Mouse (Mus musculus) macrophage (primary cell): ENCODE data around the gene Cul1. TPM values are rescaled to one million over a fixed set of nuclear protein-coding genes. Genes with fewer than 3 reads are reported as not detected.
A peak's percentile ranks its signal among the peaks of the same experiment; 100 is the strongest.
"Not testable (repeated sequence)": the region's sequence is repeated elsewhere in the genome, so short reads cannot be mapped to it uniquely, and the experiment has no call there.

Source experiments
- H3K27ac ChIP-seq: fragments of 350-480 bp; formaldehyde crosslinking; 2 replicates; pipeline ENCODE4 v1.9.0; 2021
- H3K36me3 ChIP-seq: fragments of 350-480 bp; formaldehyde crosslinking; 2 replicates; pipeline ENCODE4 v1.9.0; 2021; ENCODE audit errors: inconsistent target
- H3K4me3 ChIP-seq: fragments of 350-480 bp; formaldehyde crosslinking; 2 replicates; pipeline ENCODE4 v1.9.0; 2021; ENCODE audit errors: inconsistent target
- H3K79me2 ChIP-seq: fragments of 350-480 bp; formaldehyde crosslinking; 2 replicates; pipeline ENCODE4 v1.9.0; 2021; ENCODE audit errors: inconsistent target
- WGBS: methylation state at CpG from one replicate; pipeline ENCODE4 v1.1.7; 2026; ENCODE audit warnings: inconsistent platforms; ENCODE audit not compliant: missing documents; 5-methylcytosine and 5-hydroxymethylcytosine counted together
- polyA plus RNA-seq: library from polyadenylated mRNA; stranded (reverse); fragments of 250-400 nt; gene quantifications from 3 replicates; pipeline ENCODE4 v1.2.4, GENCODE M21; 2018; ENCODE audit warnings: inconsistent platforms
- total RNA-seq, 78 experiments: library from RNA; depleted of rRNA; stranded (reverse); fragments of 250-400 nt; gene quantifications; 1 replicate in 9 of 78; 2 replicates in 24 of 78; 3 replicates in 43 of 78; 4 replicates in 2 of 78; pipeline ENCODE4 v1.2.4; 2018; ENCODE audit warnings: inconsistent platforms in 56 of 78

Cul1 gene
- total RNA-seq (2018; cell fraction: chromatin; rRNA removed) = 100 to 1,000 TPM in 23 of 26 experiments, 10 to 100 TPM in 3; 86.6 to 185 (median 125) TPM
- 10 to 100 TPM; 44.3 to 61.0 (median 51.2) TPM for total RNA-seq (2018; cell fraction: cytosol; rRNA removed)
- total RNA-seq (2018; cell fraction: nucleus; rRNA removed) = 100 to 1,000 TPM in 1 of 26 experiments, 10 to 100 TPM in 25; 54.5 to 115 (median 71.5) TPM
- polyA plus RNA-seq = 55.5 to 90.7 TPM (median 67.9 TPM) in 3 replicates

DNA sequence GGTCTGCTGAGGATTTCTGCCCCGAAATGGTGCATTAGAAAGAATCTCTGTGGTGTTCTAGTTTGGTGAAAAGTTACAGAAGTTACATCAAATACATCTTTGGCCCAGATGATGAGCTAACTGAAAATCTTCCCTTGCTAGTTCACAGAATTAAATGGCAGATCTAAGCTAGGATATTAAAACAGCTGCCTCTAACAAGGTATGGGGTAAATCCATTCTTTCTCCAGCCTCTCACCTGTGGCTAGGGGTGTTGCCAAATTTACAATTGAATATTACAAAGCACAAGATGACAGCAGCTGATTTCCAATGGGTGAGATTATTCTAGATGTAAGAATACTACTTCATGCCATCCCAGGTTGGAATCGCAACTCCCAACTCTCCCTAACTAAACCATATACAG is at the start of gene Cul1:
Gene Cul1 (plus strand): TSS at position 301 of the 400 bp plus-strand sequence.
- peaks cover 32% of the 10 kb centered on the region for H3K79me2 ChIP-seq
- 39% methylated on average over 2 of the region's 2 CpGs for WGBS
- H3K27ac ChIP-seq = no peak within 1 kb of the TSS
- no peaks in the 10 kb centered on the region for H3K36me3 ChIP-seq
- peak within 1 kb of the TSS; percentile 43 for H3K4me3 ChIP-seq

DNA sequence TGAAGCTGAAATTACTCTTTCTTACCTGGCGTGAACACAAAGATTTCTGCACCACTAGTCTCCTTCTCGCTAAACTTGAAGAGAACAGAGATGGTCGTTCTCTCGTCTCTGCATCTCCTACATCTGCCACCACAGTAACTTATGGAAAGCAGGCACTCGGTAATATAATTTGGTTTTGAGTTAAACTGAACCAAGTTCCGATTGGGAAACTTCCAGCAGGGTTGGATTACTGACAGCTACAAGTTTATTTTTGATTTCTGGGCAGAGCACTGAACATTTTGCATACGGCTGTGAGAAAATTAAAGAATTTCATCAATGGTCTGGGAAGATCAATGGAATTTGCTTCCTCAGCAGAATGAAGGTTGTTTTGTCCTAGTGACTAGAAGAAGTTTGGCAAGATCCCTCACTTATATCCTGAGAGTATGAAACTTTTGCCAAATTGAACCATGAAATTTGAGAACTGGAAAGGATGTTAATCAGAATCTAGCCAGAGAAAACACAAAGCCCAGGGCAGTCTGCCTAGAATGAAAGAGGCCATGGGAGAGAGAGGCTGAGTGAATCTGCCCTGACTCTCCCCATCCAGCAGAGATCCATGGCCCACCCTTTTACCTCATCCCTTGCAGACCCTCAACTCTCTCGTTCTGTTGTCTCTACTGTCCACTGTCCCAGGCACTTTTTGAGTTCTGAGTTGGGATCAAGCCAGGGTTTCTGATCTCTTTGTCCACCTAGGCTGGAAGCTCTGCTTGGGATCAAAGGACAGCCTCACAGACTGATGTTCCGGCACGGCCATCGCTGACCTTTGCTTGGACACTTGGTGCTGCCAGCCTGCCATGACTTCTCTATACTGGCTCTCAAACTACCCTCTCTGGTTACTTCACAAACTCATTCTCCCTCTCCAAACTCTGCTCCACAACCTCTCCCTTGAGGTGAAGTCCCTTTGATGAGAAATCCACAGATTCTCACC is 48.5 kb upstream of the Cul1 start:
- H3K27ac ChIP-seq = no peak overlapping the region
- WGBS = 95% methylated on average over 11 of the region's 11 CpGs
- H3K36me3 ChIP-seq = no peaks in the 10 kb centered on the region
- H3K79me2 ChIP-seq = no peaks in the 10 kb centered on the region
- H3K4me3 ChIP-seq = no peak overlapping the region

DNA sequence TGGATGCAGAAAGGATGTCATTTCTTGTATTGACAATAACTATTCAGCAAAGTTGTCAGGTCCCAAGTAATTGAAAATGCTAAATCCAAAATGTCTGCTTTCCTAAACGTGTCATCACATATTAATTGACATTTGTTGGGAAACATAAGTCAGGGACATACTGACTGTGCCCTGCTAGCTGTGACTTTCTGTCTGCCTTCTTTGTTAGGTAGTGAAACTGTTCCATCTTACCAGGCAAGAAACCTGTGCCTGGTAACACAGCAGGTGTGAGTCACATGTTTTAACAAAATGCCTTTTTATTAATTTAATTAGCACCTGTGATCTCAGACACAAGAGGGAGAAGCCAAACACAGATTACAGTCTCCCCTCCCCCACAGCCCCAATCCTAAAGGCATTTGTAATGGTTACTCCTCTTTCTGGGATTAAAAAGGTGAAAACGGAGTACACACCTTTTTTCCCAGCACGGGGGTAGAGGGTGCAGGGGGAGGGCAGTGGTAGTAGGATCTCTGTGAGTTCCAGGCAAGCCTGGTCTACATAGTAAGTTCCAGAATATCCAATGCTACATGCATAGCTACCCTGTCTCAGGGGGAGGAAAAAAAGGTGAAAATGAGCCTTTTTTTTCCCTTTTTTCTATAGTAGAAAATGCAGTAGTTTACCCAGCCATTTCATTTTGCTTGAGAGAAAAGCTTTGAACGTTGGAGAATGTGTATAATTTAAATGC is 40.2 kb upstream of the Cul1 start:
- Histone ChIP-seq H3K79me2 (no peaks in the 10 kb centered on the region), H3K4me3 (no peak overlapping the region), H3K36me3 (no peaks in the 10 kb centered on the region), H3K27ac (no peak overlapping the region)
- 81% methylated on average over 4 of the region's 4 CpGs for WGBS

DNA sequence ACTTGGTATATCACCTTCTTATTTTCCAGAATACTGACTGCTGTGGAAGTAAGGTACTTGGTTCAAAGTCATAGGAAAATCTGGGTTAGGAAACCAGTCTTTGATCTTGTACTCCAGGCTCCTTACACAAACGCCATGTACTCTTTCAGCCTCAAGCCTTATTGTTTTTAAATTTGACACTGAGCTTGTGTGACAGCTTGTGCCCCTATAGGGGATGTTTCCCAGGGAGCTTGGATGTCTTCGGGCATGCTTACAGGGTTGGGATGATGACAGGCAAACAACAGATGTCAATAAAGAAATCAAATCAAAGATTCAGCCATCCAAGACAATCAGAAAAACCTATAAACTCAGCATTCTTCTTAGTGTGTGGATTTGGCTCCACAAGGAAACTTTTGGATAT is 39.5 kb upstream of the Cul1 start:
- Histone ChIP-seq H3K36me3 (no peaks in the 10 kb centered on the region), H3K27ac (no peak overlapping the region), H3K79me2 (no peaks in the 10 kb centered on the region), H3K4me3 (no peak overlapping the region)
- 88% methylated on average over 2 of the region's 2 CpGs for whole genome bisulfite sequencing

DNA sequence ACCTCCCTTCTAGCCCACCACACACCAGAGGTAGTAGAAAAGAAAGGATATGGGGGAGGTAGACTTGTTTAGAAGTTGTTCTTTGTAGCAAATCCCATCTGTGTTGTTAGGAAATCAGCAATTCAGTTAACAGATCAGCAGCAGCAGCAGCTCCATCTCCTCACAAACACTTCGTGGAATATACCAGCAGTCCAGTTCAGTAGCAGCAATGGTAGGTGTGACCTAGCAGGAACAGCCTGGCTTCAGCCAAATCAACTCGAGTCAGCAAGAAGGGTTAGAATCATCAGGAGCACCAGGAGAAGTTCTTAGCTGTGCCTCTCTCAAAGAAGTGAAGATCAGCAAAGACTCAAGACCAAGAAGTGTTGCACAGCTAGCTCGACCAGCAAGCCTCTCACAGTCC is 34.5 kb upstream of the Cul1 start:
- no peaks in the 10 kb centered on the region for H3K36me3 ChIP-seq
- no peak overlapping the region for H3K27ac ChIP-seq
- WGBS = 84% methylated on average over 3 of the region's 3 CpGs
- H3K79me2 ChIP-seq = no peaks in the 10 kb centered on the region
- no peak overlapping the region for H3K4me3 ChIP-seq

DNA sequence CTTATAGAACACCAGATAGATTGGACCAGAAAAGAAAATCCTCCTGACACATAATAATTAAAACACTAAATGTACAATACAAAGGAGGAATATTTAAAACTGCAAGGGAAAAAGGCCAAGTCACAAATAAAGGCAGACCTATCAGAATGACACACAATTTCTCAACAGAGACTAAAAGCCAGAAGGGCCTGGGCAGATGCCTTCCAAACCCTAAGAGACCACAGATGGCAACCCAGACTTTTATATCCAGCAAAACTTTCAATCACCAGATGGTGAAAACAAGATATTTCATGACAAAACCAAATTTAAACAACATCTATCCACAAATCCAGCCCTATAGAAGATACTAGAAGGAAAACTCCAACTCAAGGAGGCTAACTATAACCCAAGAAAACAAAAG is 33.0 kb upstream of the Cul1 start:
- Histone ChIP-seq H3K4me3 (no peak overlapping the region), H3K79me2 (no peaks in the 10 kb centered on the region), H3K27ac (no peak overlapping the region), H3K36me3 (no peaks in the 10 kb centered on the region)

DNA sequence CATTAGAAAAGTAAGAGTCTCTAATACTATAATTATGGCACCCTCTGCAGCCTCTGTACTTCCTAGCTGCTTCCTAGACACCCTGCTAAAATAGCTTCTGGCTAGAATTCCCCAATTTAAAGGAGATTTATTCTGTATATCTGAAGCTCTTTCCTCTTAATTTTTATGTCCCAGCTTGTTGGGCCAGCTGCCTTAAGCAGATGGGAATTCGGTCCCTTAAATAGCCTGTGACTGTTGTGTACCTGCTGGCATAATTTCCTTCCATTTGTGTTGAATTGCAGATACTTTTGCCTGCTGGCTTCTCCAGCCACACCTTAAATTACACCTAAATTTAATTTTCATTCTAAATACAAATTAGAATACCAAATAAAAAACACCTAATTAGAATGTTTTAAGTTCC is 32.0 kb upstream of the Cul1 start:
- H3K27ac ChIP-seq = no peak overlapping the region
- H3K79me2 ChIP-seq = no peaks in the 10 kb centered on the region
- no peaks in the 10 kb centered on the region for H3K36me3 ChIP-seq
- WGBS = 100% methylated on average over 1 of the region's 1 CpGs
- no peak overlapping the region for H3K4me3 ChIP-seq

DNA sequence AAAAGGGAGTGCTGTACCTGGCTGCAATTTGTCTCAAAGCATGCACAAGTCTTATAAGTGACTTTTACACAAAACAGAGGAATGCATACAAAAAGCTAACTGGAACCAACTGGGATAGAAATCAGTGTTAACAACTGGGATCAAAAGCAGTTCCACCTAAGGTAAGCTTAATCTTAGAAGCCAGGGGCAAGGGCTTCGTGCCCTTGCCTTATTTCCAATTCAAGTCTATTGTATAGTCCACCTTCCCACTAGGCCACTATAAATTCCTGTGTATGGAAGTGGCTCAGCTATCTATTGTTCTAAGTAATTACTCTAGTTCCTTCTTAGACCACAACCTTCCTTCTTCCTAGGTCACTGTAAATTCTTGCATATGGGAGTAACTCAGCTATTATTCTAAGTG is 27.1 kb upstream of the Cul1 start:
- Histone ChIP-seq H3K79me2 (no peaks in the 10 kb centered on the region), H3K4me3 (no peak overlapping the region), H3K36me3 (no peaks in the 10 kb centered on the region), H3K27ac (no peak overlapping the region)
- WGBS = 87% methylated on average over 1 of the region's 1 CpGs

DNA sequence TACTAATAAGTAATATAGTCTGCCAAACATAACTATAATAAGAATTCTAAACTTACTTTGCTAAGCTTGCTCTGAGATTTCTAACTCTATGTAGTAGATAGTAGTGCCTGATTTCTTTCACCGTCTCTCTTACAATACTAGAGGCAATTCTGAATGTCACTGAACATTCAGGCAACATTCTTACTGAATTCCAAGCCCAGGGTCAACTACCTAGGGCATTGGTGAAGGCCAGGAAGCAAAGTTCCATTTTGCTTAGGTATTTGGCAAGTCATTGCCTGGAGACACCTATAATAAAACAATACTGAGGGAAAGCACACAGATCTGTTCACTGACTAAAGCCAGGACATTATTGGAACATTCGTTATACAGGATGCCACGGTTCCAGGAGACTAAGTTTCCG is 26.6 kb upstream of the Cul1 start:
- not testable (repeated sequence) for H3K36me3 ChIP-seq, H3K27ac ChIP-seq, H3K79me2 ChIP-seq, H3K4me3 ChIP-seq
- WGBS = 97% methylated on average over 4 of the region's 4 CpGs

DNA sequence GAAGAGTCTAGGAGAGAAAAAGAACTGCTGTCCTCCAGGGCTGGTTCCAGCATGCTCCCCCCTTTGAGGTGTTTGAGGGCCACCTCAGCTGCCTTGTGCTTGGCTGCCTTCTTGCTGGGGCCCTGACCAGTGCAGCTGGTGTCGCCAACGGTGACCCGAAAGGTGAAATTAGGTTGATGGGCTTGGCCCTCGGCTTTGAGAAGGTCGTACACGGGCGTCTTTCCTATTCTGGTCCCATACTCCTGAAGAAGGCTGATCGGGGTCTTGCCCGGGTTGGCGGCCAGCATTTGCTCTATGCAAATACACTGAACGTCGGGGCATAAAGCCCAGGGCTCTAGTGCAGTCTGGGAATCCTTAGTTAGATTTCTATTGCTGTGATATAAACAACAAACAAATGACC is 20.4 kb upstream of the Cul1 start:
- H3K79me2 ChIP-seq, H3K4me3 ChIP-seq, H3K27ac ChIP-seq, H3K36me3 ChIP-seq: not testable (repeated sequence)
- WGBS = 96% methylated on average over 9 of the region's 12 CpGs

DNA sequence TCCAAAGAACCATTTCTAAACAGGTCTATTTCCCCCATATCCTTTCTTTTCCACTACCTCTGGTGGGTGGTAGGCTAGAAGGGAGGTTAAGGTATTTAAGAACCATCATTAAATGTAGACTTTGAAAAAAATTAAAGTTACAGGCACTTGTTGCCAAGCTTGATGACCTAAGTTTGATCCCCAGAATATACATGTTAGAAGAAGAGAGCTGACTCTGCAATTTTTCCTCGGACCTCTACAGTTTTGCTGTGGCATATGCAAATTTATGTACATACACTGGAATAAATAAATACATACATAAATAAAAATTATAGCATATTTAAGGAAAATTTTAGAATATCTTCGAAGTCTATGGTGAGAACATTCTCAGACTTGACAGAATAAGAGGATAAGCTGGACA is 13.1 kb upstream of the Cul1 start:
- no peaks in the 10 kb centered on the region for H3K36me3 ChIP-seq
- 72% methylated on average over 2 of the region's 2 CpGs for WGBS
- H3K79me2 ChIP-seq = no peaks in the 10 kb centered on the region
- no peak overlapping the region for H3K27ac ChIP-seq
- no peak overlapping the region for H3K4me3 ChIP-seq

DNA sequence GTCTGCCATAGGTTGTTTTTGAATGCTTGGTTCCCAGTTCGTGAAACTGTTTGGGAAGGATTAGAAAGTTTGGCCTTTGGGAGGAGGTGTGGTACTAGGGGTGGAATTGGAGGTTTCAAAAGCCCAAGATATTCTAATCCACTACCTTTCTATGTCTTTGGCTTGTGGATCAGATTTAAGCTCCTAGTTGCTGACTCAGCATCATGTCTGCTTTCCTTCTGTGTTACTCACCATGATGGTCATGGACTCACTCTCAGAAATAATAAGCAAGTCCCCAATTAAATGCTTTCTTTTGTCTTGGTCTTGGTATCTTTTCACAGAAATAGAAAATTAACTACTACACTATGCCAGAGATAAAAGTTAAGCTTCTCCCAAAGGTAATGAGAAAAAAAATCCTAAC is 5.5 kb upstream of the Cul1 start:
- Histone ChIP-seq H3K27ac (no peak overlapping the region), H3K79me2 (no peaks in the 10 kb centered on the region), H3K4me3 (no peak overlapping the region), H3K36me3 (no peaks in the 10 kb centered on the region)
- WGBS = 88% methylated on average over 1 of the region's 1 CpGs

DNA sequence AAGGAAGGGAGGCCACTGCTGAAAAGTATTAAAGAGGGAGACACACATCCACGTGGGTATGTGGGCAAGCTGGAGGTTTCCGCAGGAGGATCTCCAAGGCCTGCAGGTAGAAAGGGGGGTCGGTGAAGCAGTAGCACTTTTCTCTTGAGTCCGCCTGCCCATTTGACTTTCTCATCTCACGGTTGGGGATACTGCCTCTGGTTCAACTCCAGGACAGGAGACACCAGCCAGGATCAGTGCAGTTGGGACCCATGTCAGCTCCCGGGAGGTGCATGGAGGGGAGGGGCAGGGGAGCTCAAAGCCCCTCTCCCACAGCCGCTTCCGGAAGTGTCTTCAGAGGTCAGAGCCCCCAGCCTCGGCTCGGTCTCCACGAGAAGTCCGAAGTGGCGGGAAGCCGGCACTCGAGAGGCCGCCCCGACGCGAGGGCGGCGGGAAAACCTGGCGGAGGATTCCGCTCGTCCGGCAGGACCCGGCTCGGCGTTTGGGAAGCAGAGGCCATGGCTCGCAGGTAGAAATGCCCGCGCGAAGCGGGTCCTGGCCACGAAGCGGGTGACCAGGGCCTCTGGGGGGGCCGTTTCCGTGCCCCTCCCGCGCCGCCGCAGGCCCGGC is 428 bp downstream of the Cul1 start:
- no peaks in the 10 kb centered on the region for H3K36me3 ChIP-seq
- no peak overlapping the region for H3K27ac ChIP-seq
- peak overlapping the region; percentile 43 for H3K4me3 ChIP-seq
- under 1% methylated on average over 41 of the region's 42 CpGs for WGBS
- H3K79me2 ChIP-seq = peaks cover 37% of the 10 kb centered on the region

DNA sequence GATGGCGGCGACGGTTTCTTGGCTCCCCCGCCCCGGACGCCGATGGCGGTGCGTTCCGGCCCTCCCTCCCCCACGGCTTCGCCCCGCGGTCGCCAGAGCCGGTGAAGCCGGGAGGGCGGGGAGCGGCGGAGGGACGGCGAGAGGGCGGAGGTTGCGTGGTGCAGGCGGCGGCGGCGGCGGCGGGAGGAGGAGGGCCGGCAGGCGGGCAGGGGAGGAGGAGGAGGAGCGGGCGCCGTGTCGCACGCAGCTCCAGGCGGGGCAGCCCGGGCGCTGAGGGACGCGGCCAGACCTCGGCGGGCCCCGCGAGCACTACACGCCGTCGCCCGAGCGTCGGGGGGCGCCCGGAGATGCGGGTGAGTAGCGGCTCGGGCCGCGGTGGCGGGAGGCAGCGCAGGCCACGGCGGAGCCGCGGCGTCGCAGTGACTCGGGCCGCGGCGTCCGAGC is 955 bp downstream of the Cul1 start:
- Histone ChIP-seq H3K4me3 (no peak overlapping the region), H3K36me3 (no peaks in the 10 kb centered on the region), H3K27ac (no peak overlapping the region), H3K79me2 (peaks cover 42% of the 10 kb centered on the region)
- WGBS = 1% methylated on average over 34 of the region's 72 CpGs
